Mouse (Mus musculus) hindbrain, embryonic 14.5 days (tissue): Measurements from ENCODE around the gene Six6. TPM values are rescaled to one million over a fixed set of nuclear protein-coding genes. Genes with fewer than 3 reads are reported as not detected.

Source experiments
- ATAC-seq: fragments of 200-750 bp; cut with Nextera tagmentation; 2 replicates; pipeline ENCODE4 v1.8.0; 2017; ENCODE audit warnings: moderate number of reproducible peaks, mild to moderate bottlenecking, moderate TSS enrichment, moderate library complexity; ENCODE audit not compliant: low FRiP score
- DNase-seq: peaks from one replicate; pipeline ENCODE4 v3.0.0-alpha.2; 2015; ENCODE audit warnings: low spot score
- H3K27ac ChIP-seq: fragments of 300-500 bp; sonication (generic); 2 replicates; pipeline ENCODE4 v1.5.1; 2014; ENCODE audit warnings: mild to moderate bottlenecking, moderate library complexity
- H3K27me3 ChIP-seq: fragments of 300-500 bp; sonication (generic); 2 replicates; pipeline ENCODE4 v1.6.1; 2014; ENCODE audit warnings: mild to moderate bottlenecking, low read length, mixed read lengths; ENCODE audit not compliant: control insufficient read depth, insufficient read depth
- H3K36me3 ChIP-seq: fragments of 300-500 bp; sonication (generic); replicated peaks from 2 replicates; pipeline ENCODE4 v1.6.1; 2014; ENCODE audit not compliant: control insufficient read depth, insufficient read depth
- H3K4me1 ChIP-seq: fragments of 300-500 bp; sonication (generic); replicated peaks from 2 replicates; pipeline ENCODE4 v1.6.1; 2014; ENCODE audit warnings: antibody characterized with exemption, low read length, mixed read lengths; ENCODE audit not compliant: control insufficient read depth, insufficient read depth
- H3K4me2 ChIP-seq: fragments of 300-500 bp; sonication (generic); replicated peaks from 2 replicates; pipeline ENCODE4 v1.6.1; 2014; ENCODE audit warnings: mild to moderate bottlenecking, moderate library complexity
- H3K4me3 ChIP-seq: fragments of 300-500 bp; sonication (generic); replicated peaks from 2 replicates; pipeline ENCODE4 v1.5.1; 2014; ENCODE audit warnings: mild to moderate bottlenecking, low read length
- H3K9ac ChIP-seq: fragments of 300-500 bp; sonication (generic); 2 replicates; pipeline ENCODE4 v1.6.1; 2014
- H3K9me3 ChIP-seq: fragments of 300-500 bp; sonication (generic); 2 replicates; pipeline ENCODE4 v1.6.1; 2016; ENCODE audit warnings: low read length; ENCODE audit not compliant: control insufficient read depth
- whole genome bisulfite sequencing: fragments of 180-500 bp; shearing (Covaris S2); extraction: QIAGEN DNeasy Blood & Tissue Kit; methylation state at CpG from one replicate; pipeline ENCODE4 v1.1.7; 2014; 5-methylcytosine and 5-hydroxymethylcytosine counted together
- polyA plus RNA-seq: library from polyadenylated mRNA; unstranded; fragments of >200 nt; fragmentation: Nextera tagmentation; extraction: Ambion mirVana; gene quantifications from 2 replicates; pipeline ENCODE4 v1.2.1, GENCODE M21; 2014

Gene Six6
- polyA plus RNA-seq, 1 experiment from 2014 or later = not detected

GRCm38 (mm10) chr12:72941398-72942051 is 1.8 kb downstream of the Six6 start:
- Histone ChIP-seq H3K27me3 (peaks cover 94% of the 10 kb centered on the region), H3K27ac (no peak overlapping the region), H3K36me3 (no peaks in the 10 kb centered on the region), H3K4me2 (no peak overlapping the region), H3K9me3 (no peaks in the 10 kb centered on the region), H3K4me3 (no peak overlapping the region), H3K9ac (no peak overlapping the region), H3K4me1 (no peaks in the 10 kb centered on the region)
- WGBS = 1% methylated on average over 32 of the region's 32 CpGs
- ATAC-seq (no peak), DNase-seq (no peak)

- no peaks in the 10 kb centered on the region for H3K9me3 ChIP-seq
- no peaks in the 10 kb centered on the region for H3K36me3 ChIP-seq
- no peak overlapping the region for H3K4me2 ChIP-seq
- no peak for DNase-seq
- 20% methylated on average over 6 of the region's 6 CpGs for WGBS
- no peak for ATAC-seq
- no peak overlapping the region for H3K27ac ChIP-seq
- H3K4me3 ChIP-seq = no peak overlapping the region
- H3K9ac ChIP-seq = no peak overlapping the region
- peaks cover 94% of the 10 kb centered on the region for H3K27me3 ChIP-seq
- H3K4me1 ChIP-seq = no peaks in the 10 kb centered on the region
Measured at GRCm38 (mm10) chr12:72942171-72942570, 2.5 kb downstream of the Six6 start.

- DNase-seq (no peak), ATAC-seq (no peak)
- no peak overlapping the region for H3K4me2 ChIP-seq
- no peak overlapping the region for H3K27ac ChIP-seq
- H3K4me3 ChIP-seq = no peak overlapping the region
- H3K36me3 ChIP-seq = no peaks in the 10 kb centered on the region
- 11% methylated on average over 2 of the region's 2 CpGs for WGBS
- H3K9me3 ChIP-seq = no peaks in the 10 kb centered on the region
- peaks cover 94% of the 10 kb centered on the region for H3K27me3 ChIP-seq
- no peaks in the 10 kb centered on the region for H3K4me1 ChIP-seq
- H3K9ac ChIP-seq = no peak overlapping the region
Measured at GRCm38 (mm10) chr12:72943574-72944110, 4.0 kb downstream of the Six6 start.

- peak overlapping the region; percentile 41 for H3K4me2 ChIP-seq
- H3K9ac ChIP-seq = no peak overlapping the region
- H3K4me1 ChIP-seq = no peaks in the 10 kb centered on the region
- H3K4me3 ChIP-seq = peak overlapping the region; percentile 24; the same call in 1 of the 2 replicates
- H3K27me3 ChIP-seq = peaks cover 95% of the 10 kb centered on the region
- WGBS = under 1% methylated on average over 24 of the region's 24 CpGs
- no peak for DNase-seq
- H3K27ac ChIP-seq = no peak overlapping the region
- ATAC-seq = no peak
- H3K9me3 ChIP-seq = no peaks in the 10 kb centered on the region
- no peaks in the 10 kb centered on the region for H3K36me3 ChIP-seq
Measured at GRCm38 (mm10) chr12:72944411-72945225, 4.9 kb downstream of the Six6 start.

- Histone ChIP-seq H3K4me3 (peak overlapping the region; percentile 24), H3K9ac (no peak overlapping the region), H3K4me2 (peak overlapping the region; percentile 41), H3K4me1 (no peaks in the 10 kb centered on the region), H3K27ac (no peak overlapping the region), H3K27me3 (peaks cover 95% of the 10 kb centered on the region), H3K36me3 (no peaks in the 10 kb centered on the region), H3K9me3 (no peaks in the 10 kb centered on the region)
- DNase-seq = no peak
- ATAC-seq = peak; percentile 59
- WGBS = under 1% methylated on average over 81 of the region's 89 CpGs
Measured at GRCm38 (mm10) chr12:72945301-72946063, 5.8 kb downstream of the Six6 start.

- Histone ChIP-seq H3K9ac (no peak overlapping the region), H3K4me1 (no peaks in the 10 kb centered on the region), H3K27me3 (peaks cover 95% of the 10 kb centered on the region), H3K36me3 (no peaks in the 10 kb centered on the region), H3K4me2 (no peak overlapping the region), H3K4me3 (0 out of 2 replicates have a peak overlapping the region, but pooled peaks have one; percentile 24), H3K9me3 (no peaks in the 10 kb centered on the region), H3K27ac (no peak overlapping the region)
- WGBS = 2% methylated on average over 8 of the region's 8 CpGs
- DNase-seq = no peak
- no peak for ATAC-seq
Measured at GRCm38 (mm10) chr12:72946064-72946395, 6.3 kb downstream of the Six6 start.

GRCm38 (mm10) chr12:72946805-72947204 is 7.1 kb downstream of the Six6 start:
- Histone ChIP-seq H3K27ac (no peak overlapping the region), H3K9me3 (no peaks in the 10 kb centered on the region), H3K9ac (no peak overlapping the region), H3K4me2 (no peak overlapping the region), H3K36me3 (no peaks in the 10 kb centered on the region), H3K4me3 (no peak overlapping the region), H3K27me3 (peaks cover 95% of the 10 kb centered on the region), H3K4me1 (no peaks in the 10 kb centered on the region)
- no peak for ATAC-seq
- DNase-seq = no peak

GRCm38 (mm10) chr12:72947335-72947734 is 7.6 kb downstream of the Six6 start:
- H3K9me3 ChIP-seq = no peaks in the 10 kb centered on the region
- no peaks in the 10 kb centered on the region for H3K4me1 ChIP-seq
- H3K27ac ChIP-seq = no peak overlapping the region
- no peaks in the 10 kb centered on the region for H3K36me3 ChIP-seq
- H3K27me3 ChIP-seq = peaks cover 94% of the 10 kb centered on the region
- H3K4me3 ChIP-seq = no peak overlapping the region
- no peak overlapping the region for H3K9ac ChIP-seq
- no peak overlapping the region for H3K4me2 ChIP-seq
- ATAC-seq (no peak), DNase-seq (no peak)
- 15% methylated on average over 2 of the region's 2 CpGs for WGBS

- Histone ChIP-seq H3K4me1 (no peaks in the 10 kb centered on the region), H3K9ac (no peak overlapping the region), H3K4me2 (no peak overlapping the region), H3K27ac (no peak overlapping the region), H3K36me3 (no peaks in the 10 kb centered on the region), H3K27me3 (peaks cover 94% of the 10 kb centered on the region), H3K9me3 (no peaks in the 10 kb centered on the region), H3K4me3 (no peak overlapping the region)
- DNase-seq = no peak
- no peak for ATAC-seq
- WGBS = 86% methylated on average over 5 of the region's 5 CpGs
Measured at GRCm38 (mm10) chr12:72953089-72953488, 13.4 kb downstream of the Six6 start.
